Mouse (Mus musculus) ES-Bruce4 (cell line): ENCODE results near the gene Tmem164.

Source experiments
- CTCF ChIP-seq: IDR thresholded peaks from one replicate; pipeline ENCODE4 v1.8.1; 2011; ENCODE audit warnings: low read depth, low read length
- EP300 ChIP-seq: IDR thresholded peaks from 2 replicates; pipeline ENCODE4 v1.6.1; 2011; ENCODE audit warnings: low read depth, low read length; ENCODE audit not compliant: insufficient read depth
- POLR2A ChIP-seq: IDR thresholded peaks from one replicate; pipeline ENCODE4 v1.8.1; 2011; ENCODE audit warnings: low read length; ENCODE audit not compliant: insufficient read depth

DNA sequence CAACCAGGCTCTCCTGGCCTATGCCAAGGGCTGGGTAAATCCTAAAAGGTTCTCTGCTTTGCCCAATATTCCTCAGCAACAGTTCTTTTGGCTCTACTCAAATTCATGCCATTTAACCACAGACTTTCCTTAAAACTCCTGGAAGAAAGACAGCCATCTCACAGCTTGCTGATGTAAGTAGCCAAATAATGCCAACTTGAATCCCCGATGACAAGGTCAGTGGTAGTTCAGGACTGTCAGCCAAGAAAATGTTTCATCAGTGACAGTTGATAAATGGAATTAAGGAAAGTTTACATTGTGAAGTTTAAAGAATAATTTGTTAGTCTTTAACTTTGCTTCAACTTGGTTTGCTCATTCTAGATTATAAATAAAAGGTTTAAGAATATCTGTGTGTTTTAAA lies 8.5 kb upstream of the Tmem164 start:
- TF ChIP-seq CTCF (no peak), POLR2A (no peak), EP300 (no peak)
